Mouse (Mus musculus): Measurements from ENCODE around the gene Gm32742.

DNA sequence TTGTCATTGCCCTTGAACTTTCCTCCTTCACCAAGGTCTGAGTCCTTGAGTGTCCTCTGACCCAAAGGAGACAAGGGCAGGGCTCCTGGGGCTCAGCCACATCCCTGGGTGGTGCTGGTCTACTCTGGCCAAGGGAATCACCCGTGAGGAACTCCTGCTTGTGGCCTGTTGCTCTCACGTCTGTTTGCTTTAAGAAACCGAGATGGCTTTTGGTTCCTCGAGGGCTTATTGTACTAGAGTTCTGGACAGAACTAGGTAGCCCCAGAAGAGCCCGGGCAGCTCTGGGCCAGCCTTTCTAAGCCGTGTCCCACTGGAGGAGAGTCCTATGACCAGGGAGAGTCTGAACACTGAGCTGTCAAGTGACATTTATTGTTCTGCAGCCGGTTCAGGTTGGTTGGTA is 3.8 kb upstream of the Gm32742 start:
- TF ChIP-seq GATA1 (IDR thresholded peaks at IDR 0.05; ENCODE audit: low read length) = no peak
- no peak for TF ChIP-seq TAL1 (IDR thresholded peaks at IDR 0.05; ENCODE audit: low read length)

All from erythroblast, embryonic 14.5 days (primary cell).